Comparison of ENCODE assay signal across 8 mouse cellular contexts in genomic region chr5:118353689-118354088, GRCm38 (mm10).
DNase-seq lines count a peak whose midpoint lies in the region; ATAC-seq lines count a peak whose summit lies in the region.
"Had no signal": no experiment of that assay in that cellular context is flagged by ENCODE, and none has a peak within 500 bp of the region (broad histone marks: within the 10 kb centered on the region; RNA-seq: fewer than 3 reads in every experiment).

No protein-coding gene starts in this region.

- no peak for ATAC-seq in kidney, embryonic 15.5 days (replicated peaks; ENCODE audit: low FRiP score)
- ATAC-seq in limb, embryonic 15.5 days (ENCODE audit: insufficient number of reproducible peaks, low FRiP score, low TSS enrichment, low read depth) = no peak

- 0 out of 2 replicates have a peak overlapping the region, but pooled peaks have one; percentile 9 for H3K27ac ChIP-seq in kidney, embryonic 15.5 days
- peak overlapping the region; percentile 84; the same call in 1 of the 2 replicates for H3K27ac ChIP-seq in limb, embryonic 15.5 days
- H3K27ac ChIP-seq: hindbrain, embryonic 12.5 days had no signal

- no peak overlapping the region for H3K9ac ChIP-seq in kidney, embryonic 15.5 days
- no peak overlapping the region for H3K9ac ChIP-seq in limb, embryonic 15.5 days
- H3K9ac ChIP-seq: hindbrain, embryonic 12.5 days had no signal

- H3K4me2 ChIP-seq in kidney, embryonic 15.5 days = peak overlapping the region; percentile 30
- H3K4me2 ChIP-seq in limb, embryonic 15.5 days = 0 out of 2 replicates have a peak overlapping the region, but pooled peaks have one; percentile 17
- H3K4me2 ChIP-seq: hindbrain, embryonic 12.5 days had no signal

- no peaks in the 10 kb centered on the region for H3K27me3 ChIP-seq in kidney, embryonic 15.5 days
- H3K27me3 ChIP-seq in limb, embryonic 15.5 days = no peaks in the 10 kb centered on the region
- H3K27me3 ChIP-seq: hindbrain, embryonic 12.5 days had no signal

- WGBS in kidney, embryonic 15.5 days = 28% methylated on average over 9 of the region's 9 CpGs
- 33% methylated on average over 9 of the region's 9 CpGs for WGBS in limb, embryonic 15.5 days

- H3K4me3 ChIP-seq in kidney, embryonic 15.5 days (replicated peaks) = no peak overlapping the region
- H3K4me3 ChIP-seq in limb, embryonic 15.5 days = no peak overlapping the region
- H3K4me3 ChIP-seq: hindbrain, embryonic 12.5 days had no signal

- peaks cover 32% of the 10 kb centered on the region for H3K4me1 ChIP-seq in kidney, embryonic 15.5 days
- peaks cover 39% of the 10 kb centered on the region for H3K4me1 ChIP-seq in limb, embryonic 15.5 days

- DNase-seq in kidney, adult 9 months = no peak
- peak; percentile 86 for DNase-seq in ES-CJ7 (ENCODE audit: low read depth, low spot score)
- peak; percentile 91 for DNase-seq in ZHBTc4 (ENCODE audit: low read depth, low spot score)
- no peak for DNase-seq in testis, postnatal 10 days (ENCODE audit: low spot score)
- DNase-seq in thymus, adult 18-20 months = no peak

- no peaks in the 10 kb centered on the region for H3K9me3 ChIP-seq in kidney, embryonic 15.5 days (replicated peaks)
- no peaks in the 10 kb centered on the region for H3K9me3 ChIP-seq in limb, embryonic 15.5 days
- H3K9me3 ChIP-seq: hindbrain, embryonic 12.5 days had no signal

- no peaks in the 10 kb centered on the region for H3K36me3 ChIP-seq in kidney, embryonic 15.5 days
- no peaks in the 10 kb centered on the region for H3K36me3 ChIP-seq in limb, embryonic 15.5 days
- H3K36me3 ChIP-seq: hindbrain, embryonic 12.5 days had no signal

Comparison
In these comparisons a context has a peak if more than half of its experiments do, and no peak if none do; other contexts are left out.
1. DNase-seq: peak in ES-CJ7 (single experiment) and ZHBTc4 (single experiment); none in kidney, adult 9 months (single experiment), testis, postnatal 10 days (single experiment) and thymus, adult 18-20 months (0 of 2).